Mouse (Mus musculus) c-Kit-positive CD71-negative TER-119-negative erythroid progenitor cells, embryonic 14.5 days (primary cell): ENCODE results near the gene Arhgap32.

ENCODE experiments used
- DNase-seq: peaks from one replicate; pipeline ENCODE4 v3.0.0-alpha.2; 2013; ENCODE audit warnings: low read depth

The Arhgap32 gene

GRCm38 (mm10) chr9:32204450-32204990, 88.6 kb downstream of the Arhgap32 start:
- DNase-seq: no peak

GRCm38 (mm10) chr9:32207133-32207532, 91.2 kb downstream of the Arhgap32 start:
- no peak for DNase-seq

DNA sequence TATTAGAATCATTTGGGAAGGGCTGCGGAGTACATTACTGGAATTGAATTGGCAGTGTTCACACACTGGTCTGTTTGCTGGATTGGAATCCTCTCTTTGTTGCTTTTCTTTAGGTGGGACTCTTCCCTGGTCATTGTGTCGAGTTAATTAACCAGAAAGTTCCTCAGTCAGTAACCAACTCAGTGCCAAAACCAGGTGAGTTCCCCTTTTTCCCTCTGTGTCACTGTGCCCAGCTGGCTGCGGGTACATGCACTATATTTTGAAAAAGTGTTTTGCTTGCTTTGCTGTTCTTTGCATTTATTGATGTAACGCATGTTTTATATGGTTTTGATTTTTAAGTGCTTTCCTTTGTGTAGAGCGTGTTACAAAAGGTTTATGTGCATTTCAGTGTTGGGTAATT, 92.1 kb downstream of the Arhgap32 start:
- DNase-seq: no peak

GRCm38 (mm10) chr9:32216820-32217567, 101.1 kb downstream of the Arhgap32 start:
- DNase-seq: no peak

DNA sequence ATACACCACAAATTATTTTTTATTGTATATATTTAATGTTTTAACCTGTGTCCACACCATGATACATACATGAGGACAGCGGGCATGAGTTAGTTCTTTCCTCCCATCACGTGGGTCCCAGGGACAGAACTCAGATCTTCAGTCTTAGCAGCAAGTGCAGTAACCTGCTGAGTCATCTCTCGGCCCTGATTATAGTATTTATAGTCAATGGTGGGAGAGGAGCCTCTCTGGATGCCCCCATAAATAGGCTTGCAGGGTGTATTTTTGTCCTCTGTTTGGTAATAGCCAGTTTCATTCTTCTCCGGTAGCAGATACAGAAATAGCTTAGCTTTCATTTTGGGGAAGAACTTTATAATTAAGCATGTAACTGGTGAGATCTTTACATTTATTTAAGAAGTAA, 103.5 kb downstream of the Arhgap32 start:
- no peak for DNase-seq

GRCm38 (mm10) chr9:32222184-32222583, 106.2 kb downstream of the Arhgap32 start:
- DNase-seq: no peak

GRCm38 (mm10) chr9:32223739-32224529, 108.0 kb downstream of the Arhgap32 start:
- DNase-seq: no peak

DNA sequence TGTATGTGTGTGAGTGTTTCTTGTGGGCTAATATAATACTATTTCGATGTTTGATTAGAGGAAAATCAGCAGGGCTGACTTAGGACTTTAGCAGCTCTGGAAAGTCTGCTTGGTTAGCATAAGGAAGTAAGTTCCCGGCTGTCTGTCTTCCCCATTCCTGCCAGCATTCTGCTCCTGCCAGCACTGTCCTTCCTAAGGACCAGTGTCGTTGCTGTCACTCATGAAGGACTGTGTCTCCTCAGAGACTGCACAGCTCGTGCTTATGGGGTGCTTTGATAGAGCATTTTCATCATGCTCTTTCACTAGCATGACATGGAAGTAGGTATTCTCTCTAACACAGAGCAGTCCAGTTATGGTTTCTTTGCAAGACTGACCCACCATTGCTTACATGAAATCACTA, 109.0 kb downstream of the Arhgap32 start:
- no peak for DNase-seq

DNA sequence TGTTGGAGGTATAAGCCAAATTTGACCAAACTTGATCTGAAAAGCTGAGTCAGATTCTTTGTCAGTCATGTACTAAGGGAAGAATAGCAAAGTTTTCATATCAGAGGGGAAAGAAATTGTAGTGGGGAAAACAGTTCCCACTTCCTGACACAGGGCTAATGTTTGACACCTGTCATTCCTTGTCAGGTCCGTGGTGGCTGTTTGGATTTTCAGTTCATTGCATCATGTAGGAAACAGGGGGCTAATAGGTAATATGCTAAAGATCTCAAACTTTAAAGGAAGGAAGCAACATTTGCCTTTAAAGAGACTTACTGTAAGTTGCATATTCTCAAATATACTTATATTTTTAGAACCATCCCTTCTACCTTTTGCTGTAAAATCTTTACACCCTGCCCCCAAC, 109.6 kb downstream of the Arhgap32 start:
- DNase-seq: no peak

DNA sequence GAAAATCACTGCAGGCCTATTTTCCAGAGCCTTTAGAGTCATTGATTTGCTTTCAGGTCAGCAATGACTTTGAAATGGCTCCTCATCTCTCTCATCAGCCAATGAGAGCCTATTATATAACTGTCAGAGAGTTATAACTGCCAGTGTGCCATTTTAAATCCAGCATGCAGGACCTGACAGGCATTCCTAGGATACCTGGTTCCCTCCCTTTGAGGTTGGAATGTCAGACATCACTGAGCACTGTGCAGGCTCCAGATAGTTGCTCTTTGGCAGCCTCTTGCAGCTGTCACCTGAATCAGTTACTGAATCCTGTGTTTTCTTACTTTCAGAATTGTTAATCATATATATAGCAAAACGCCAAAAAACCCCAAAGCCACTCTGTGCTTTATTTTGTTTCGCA, 111.1 kb downstream of the Arhgap32 start:
- no peak for DNase-seq

- no peak for DNase-seq
Observed at GRCm38 (mm10) chr9:32233593-32233992, 117.7 kb downstream of the Arhgap32 start.

GRCm38 (mm10) chr9:32234767-32235489, 119.0 kb downstream of the Arhgap32 start:
- no peak for DNase-seq

- DNase-seq: no peak
Observed at GRCm38 (mm10) chr9:32238899-32239298, 123.0 kb downstream of the Arhgap32 start.

- DNase-seq: no peak
Observed at GRCm38 (mm10) chr9:32239427-32239826, 123.5 kb downstream of the Arhgap32 start.

DNA sequence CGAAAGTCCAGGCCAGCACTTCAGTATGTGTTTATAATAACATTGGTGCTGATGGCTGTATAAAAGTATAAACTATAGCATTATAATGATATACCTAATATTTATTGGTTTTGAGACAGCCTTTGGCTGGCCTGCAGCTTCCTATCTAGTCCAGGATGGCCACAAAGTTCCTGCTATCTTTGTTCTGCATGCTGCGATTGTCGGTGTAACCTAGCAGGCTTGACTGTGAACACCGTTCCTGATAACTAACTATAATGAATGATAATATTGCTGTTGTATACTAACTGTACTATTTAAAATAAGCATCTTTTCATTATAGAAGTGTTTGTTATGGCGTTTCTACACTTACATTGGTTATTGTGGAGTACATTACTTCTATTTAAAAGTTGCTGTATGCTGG, 124.5 kb downstream of the Arhgap32 start:
- no peak for DNase-seq

- no peak for DNase-seq
Observed at GRCm38 (mm10) chr9:32241637-32242199, 125.8 kb downstream of the Arhgap32 start.

- no peak for DNase-seq
Observed at GRCm38 (mm10) chr9:32242921-32243617, 127.1 kb downstream of the Arhgap32 start.

- DNase-seq: no peak
Observed at GRCm38 (mm10) chr9:32245237-32245636, 129.3 kb downstream of the Arhgap32 start.

GRCm38 (mm10) chr9:32246123-32246716, 130.3 kb downstream of the Arhgap32 start:
- no peak for DNase-seq

GRCm38 (mm10) chr9:32250486-32250885, 134.6 kb downstream of the Arhgap32 start:
- DNase-seq: no peak

- DNase-seq: no peak
Observed at GRCm38 (mm10) chr9:32253721-32254120, 137.8 kb downstream of the Arhgap32 start.
